Mouse (Mus musculus) erythroblast, embryonic 14.5 days (primary cell): ENCODE data around the gene Osgin1. TPM values are rescaled to one million over a fixed set of nuclear protein-coding genes. Genes with fewer than 3 reads are reported as not detected.

Source experiments
- H3K27me3 ChIP-seq: 2 replicates; pipeline ENCODE4 v1.6.1; 2012; ENCODE audit warnings: inconsistent platforms; ENCODE audit not compliant: control insufficient read depth
- H3K36me3 ChIP-seq: 2 replicates; pipeline ENCODE4 v1.6.1; 2012; ENCODE audit warnings: mild to moderate bottlenecking, inconsistent platforms; ENCODE audit not compliant: control insufficient read depth
- H3K4me1 ChIP-seq: 2 replicates; pipeline ENCODE4 v1.6.1; 2012; ENCODE audit warnings: inconsistent platforms; ENCODE audit not compliant: control insufficient read depth
- H3K4me3 ChIP-seq: replicated peaks from 2 replicates; pipeline ENCODE3; 2012; ENCODE audit warnings: moderate library complexity, mild to moderate bottlenecking, inconsistent platforms
- H3K9me3 ChIP-seq: 2 replicates; pipeline ENCODE4 v1.6.1; 2012; ENCODE audit warnings: low read length, inconsistent platforms, mixed read lengths; ENCODE audit not compliant: control insufficient read depth
- GATA1 ChIP-seq: IDR thresholded peaks from 2 replicates; pipeline ENCODE4 v1.6.1; 2012; ENCODE audit warnings: low read length, inconsistent platforms, mixed read lengths
- TAL1 ChIP-seq: IDR thresholded peaks from 3 replicates; pipeline ENCODE4 v1.6.1; 2012; ENCODE audit warnings: low read length, inconsistent platforms, mixed read lengths
- polyA plus RNA-seq: library from polyadenylated mRNA; stranded (reverse); fragments of >175 nt; gene quantifications from 2 replicates; pipeline ENCODE4 v1.2.3, GENCODE M21; 2012

The Osgin1 gene
- polyA plus RNA-seq, 1 experiment, result 0.30 TPM

- no peaks in the 10 kb centered on the region for H3K36me3 ChIP-seq
- no peaks in the 10 kb centered on the region for H3K9me3 ChIP-seq
- no peaks in the 10 kb centered on the region; the same call in 1 of the 2 replicates for H3K4me1 ChIP-seq
- TF ChIP-seq TAL1 (no peak), GATA1 (no peak)
- no peaks in the 10 kb centered on the region for H3K27me3 ChIP-seq
- H3K4me3 ChIP-seq, result no peak overlapping the region
These were observed 5.6 kb upstream of the Osgin1 start for GRCm38 (mm10) chr8:119428350-119428740.

GRCm38 (mm10) chr8:119428766-119429327 is 5.1 kb upstream of the Osgin1 start:
- TF ChIP-seq GATA1 (no peak), TAL1 (no peak)
- H3K36me3 ChIP-seq, result no peaks in the 10 kb centered on the region
- no peaks in the 10 kb centered on the region for H3K27me3 ChIP-seq
- no peaks in the 10 kb centered on the region; the same call in 1 of the 2 replicates for H3K4me1 ChIP-seq
- H3K9me3 ChIP-seq, result no peaks in the 10 kb centered on the region
- H3K4me3 ChIP-seq, result no peak overlapping the region

- H3K9me3 ChIP-seq, result no peaks in the 10 kb centered on the region
- H3K36me3 ChIP-seq, result no peaks in the 10 kb centered on the region
- no peaks in the 10 kb centered on the region for H3K27me3 ChIP-seq
- TF ChIP-seq GATA1 (no peak), TAL1 (no peak)
- H3K4me3 ChIP-seq, result no peak overlapping the region
- no peaks in the 10 kb centered on the region; the same call in 1 of the 2 replicates for H3K4me1 ChIP-seq
These were observed 4.4 kb upstream of the Osgin1 start for GRCm38 (mm10) chr8:119429552-119429951.

- Histone ChIP-seq H3K9me3 (no peaks in the 10 kb centered on the region), H3K4me1 (no peaks in the 10 kb centered on the region; the same call in 1 of the 2 replicates), H3K36me3 (no peaks in the 10 kb centered on the region), H3K27me3 (no peaks in the 10 kb centered on the region), H3K4me3 (no peak overlapping the region)
- TF ChIP-seq TAL1 (no peak), GATA1 (no peak)
These were observed 3.7 kb upstream of the Osgin1 start for GRCm38 (mm10) chr8:119430250-119430649.

GRCm38 (mm10) chr8:119430690-119431089 is 3.2 kb upstream of the Osgin1 start:
- no peaks in the 10 kb centered on the region for H3K36me3 ChIP-seq
- no peaks in the 10 kb centered on the region; the same call in 1 of the 2 replicates for H3K4me1 ChIP-seq
- no peaks in the 10 kb centered on the region for H3K9me3 ChIP-seq
- TF ChIP-seq TAL1 (no peak), GATA1 (no peak)
- no peak overlapping the region for H3K4me3 ChIP-seq
- no peaks in the 10 kb centered on the region for H3K27me3 ChIP-seq

- TF ChIP-seq TAL1 (no peak), GATA1 (no peak)
- H3K36me3 ChIP-seq, result no peaks in the 10 kb centered on the region
- no peaks in the 10 kb centered on the region for H3K27me3 ChIP-seq
- H3K4me3 ChIP-seq, result no peak overlapping the region
- H3K4me1 ChIP-seq, result peaks cover 9% of the 10 kb centered on the region
- no peaks in the 10 kb centered on the region for H3K9me3 ChIP-seq
These were observed 1.6 kb upstream of the Osgin1 start for GRCm38 (mm10) chr8:119432372-119432771.

GRCm38 (mm10) chr8:119434569-119434968 is 645 bp downstream of the Osgin1 start:
- no peaks in the 10 kb centered on the region for H3K9me3 ChIP-seq
- no peaks in the 10 kb centered on the region for H3K27me3 ChIP-seq
- peaks cover 9% of the 10 kb centered on the region for H3K4me1 ChIP-seq
- no peak overlapping the region for H3K4me3 ChIP-seq
- no peaks in the 10 kb centered on the region for H3K36me3 ChIP-seq
- TF ChIP-seq GATA1, result no peak
- no peak for TF ChIP-seq TAL1

GRCm38 (mm10) chr8:119435527-119435926 is 1.6 kb downstream of the Osgin1 start:
- no peak overlapping the region for H3K4me3 ChIP-seq
- TF ChIP-seq GATA1, result no peak
- TF ChIP-seq TAL1, result no peak
- H3K4me1 ChIP-seq, result peaks cover 9% of the 10 kb centered on the region
- H3K27me3 ChIP-seq, result no peaks in the 10 kb centered on the region
- H3K9me3 ChIP-seq, result no peaks in the 10 kb centered on the region
- no peaks in the 10 kb centered on the region for H3K36me3 ChIP-seq

GRCm38 (mm10) chr8:119436331-119436730 is 2.4 kb downstream of the Osgin1 start:
- H3K9me3 ChIP-seq, result no peaks in the 10 kb centered on the region
- H3K4me3 ChIP-seq, result no peak overlapping the region
- peaks cover 9% of the 10 kb centered on the region for H3K4me1 ChIP-seq

GRCm38 (mm10) chr8:119436933-119437332 is 3.0 kb downstream of the Osgin1 start:
- TF ChIP-seq GATA1 (no peak), TAL1 (no peak)
- H3K27me3 ChIP-seq, result no peaks in the 10 kb centered on the region
- H3K9me3 ChIP-seq, result no peaks in the 10 kb centered on the region
- H3K4me1 ChIP-seq, result peaks cover 9% of the 10 kb centered on the region
- H3K4me3 ChIP-seq, result peak overlapping the region; percentile 57
- peaks cover 3% of the 10 kb centered on the region; the same call in 1 of the 2 replicates for H3K36me3 ChIP-seq

More at GRCm38 (mm10) chr8:119436331-119436730, 2.4 kb downstream of the Osgin1 start:
- TF ChIP-seq TAL1 (no peak), GATA1 (no peak)
- H3K36me3 ChIP-seq, result no peaks in the 10 kb centered on the region; the same call in 1 of the 2 replicates
- H3K27me3 ChIP-seq, result no peaks in the 10 kb centered on the region
